Mouse (Mus musculus) lung, adult 2 months (tissue): ENCODE measurements at regions not wholly inside any gene's neighbourhood (a gene's known extent, or its start where the extent isn't known, plus 50 kb on each side); places are given as distances from the start of the nearest gene placed in this dataset.

ENCODE experiments used
- DNase-seq: peaks from one replicate; pipeline ENCODE4 v3.0.0; 2022
- H3K4me1 ChIP-seq: fragments of 200-500 bp; 2 replicates; pipeline ENCODE4 v1.6.1; 2011; ENCODE audit warnings: low read length; ENCODE audit not compliant: control insufficient read depth, insufficient read depth
- H3K4me3 ChIP-seq: fragments of 200-500 bp; replicated peaks from 2 replicates; pipeline ENCODE3; 2011; ENCODE audit warnings: low read depth, mild to moderate bottlenecking, control low read depth, low read length; ENCODE audit errors: extremely low read depth
- CTCF ChIP-seq: fragments of 200-500 bp; IDR thresholded peaks from 2 replicates; pipeline ENCODE4 v1.5.1; 2011; ENCODE audit warnings: mild to moderate bottlenecking, low read length, control low read depth; ENCODE audit not compliant: insufficient read depth
- POLR2A ChIP-seq: fragments of 200-500 bp; IDR thresholded peaks from 2 replicates; pipeline ENCODE4 v1.6.1; 2011; ENCODE audit warnings: low read depth, mild to moderate bottlenecking, control low read depth, low read length, borderline replicate concordance; ENCODE audit errors: extremely low read depth
- WGBS: fragments of 180-500 bp; shearing (Covaris S2); methylation state at CpG from one replicate; pipeline ENCODE4 v1.1.7; 2018; 5-methylcytosine and 5-hydroxymethylcytosine counted together

GRCm38 (mm10) chr9:67118880-67119644 lies 69.9 kb upstream of the Tpm1 start:
- WGBS, result 79% methylated on average over 6 of the region's 6 CpGs
- Histone ChIP-seq H3K4me1 (no peaks in the 10 kb centered on the region), H3K4me3 (no peak overlapping the region)
- TF ChIP-seq CTCF (no peak), POLR2A (no peak)
- DNase-seq, result no peak

DNA sequence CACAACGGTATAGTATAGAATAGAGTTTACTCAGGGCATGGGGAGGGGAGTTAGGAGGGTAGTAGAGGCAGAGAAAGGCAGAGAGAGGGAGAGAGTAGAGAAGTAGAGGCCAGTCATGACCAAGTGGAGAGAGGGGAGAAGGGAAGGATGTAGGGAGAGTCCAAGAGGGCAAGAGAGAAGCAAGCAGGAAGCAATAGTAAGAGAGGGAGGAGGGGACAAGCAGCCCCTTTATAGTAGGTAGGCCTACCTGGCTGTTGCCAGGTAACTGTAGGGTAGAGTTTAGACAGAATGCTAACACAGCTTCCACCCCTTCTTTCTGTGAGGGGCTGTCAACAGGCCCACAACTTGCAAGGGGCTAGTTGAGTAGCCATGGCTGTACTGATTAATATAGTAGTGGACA lies 69.2 kb upstream of the Tpm1 start:
- DNase-seq, result no peak
- no peak for TF ChIP-seq CTCF
- no peak for TF ChIP-seq POLR2A
- WGBS, result 94% methylated on average over 1 of the region's 1 CpGs
- Histone ChIP-seq H3K4me1 (no peaks in the 10 kb centered on the region), H3K4me3 (no peak overlapping the region)

GRCm38 (mm10) chr9:67117639-67118038 lies 68.4 kb upstream of the Tpm1 start:
- H3K4me1 ChIP-seq, result no peaks in the 10 kb centered on the region
- TF ChIP-seq CTCF (no peak), POLR2A (no peak)
- WGBS, result 64% methylated on average over 5 of the region's 5 CpGs
- H3K4me3 ChIP-seq, result no peak overlapping the region
- DNase-seq, result no peak

DNA sequence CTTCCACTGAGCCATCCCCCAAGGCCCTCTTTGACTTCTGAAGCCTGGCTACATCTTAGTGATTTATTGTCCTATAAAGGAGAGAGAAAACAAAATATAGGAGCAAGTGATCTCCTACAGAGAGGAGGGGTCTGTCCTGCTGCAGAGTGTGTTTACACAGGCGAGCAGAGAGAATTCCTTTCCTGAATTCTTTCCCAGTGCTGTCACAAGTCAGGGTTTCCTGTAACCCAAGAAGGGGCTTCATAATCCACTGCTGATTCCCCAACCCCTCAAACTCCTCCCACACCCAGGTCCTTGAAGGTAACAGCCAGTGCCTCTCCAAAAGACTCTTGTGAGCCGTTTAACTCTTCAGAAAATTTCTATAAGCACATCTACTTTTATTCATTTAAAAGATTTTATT lies 66.8 kb upstream of the Tpm1 start:
- 27% methylated on average over 2 of the region's 2 CpGs for WGBS

DNA sequence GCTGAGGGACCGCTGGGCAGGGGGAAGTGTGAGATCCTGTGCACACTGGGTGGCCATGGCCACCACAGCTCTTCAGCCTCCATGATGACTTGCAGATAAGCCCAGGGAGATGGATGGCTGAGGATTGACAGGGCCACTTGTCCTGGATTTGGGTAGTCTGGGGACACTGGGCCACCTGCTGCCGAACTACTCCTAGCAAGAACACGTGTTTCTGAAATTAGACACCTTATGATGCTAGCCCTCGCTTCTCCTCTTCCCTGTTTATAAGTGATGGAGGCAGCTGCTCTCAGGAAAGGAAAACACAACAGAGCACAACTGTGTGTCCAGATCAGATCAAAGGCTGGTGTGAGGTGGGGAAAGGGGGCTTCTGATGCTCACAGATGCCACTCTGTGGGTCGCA lies 64.9 kb upstream of the Tpm1 start:
- DNase-seq, result no peak
- 80% methylated on average over 5 of the region's 5 CpGs for WGBS
- TF ChIP-seq CTCF (no peak), POLR2A (no peak)
- H3K4me1 ChIP-seq, result no peaks in the 10 kb centered on the region
- no peak overlapping the region for H3K4me3 ChIP-seq

More for the DNA sequence above, 66.8 kb upstream of the Tpm1 start:
- no peak for DNase-seq
- TF ChIP-seq POLR2A (no peak), CTCF (no peak)
- Histone ChIP-seq H3K4me1 (no peaks in the 10 kb centered on the region), H3K4me3 (no peak overlapping the region)

DNA sequence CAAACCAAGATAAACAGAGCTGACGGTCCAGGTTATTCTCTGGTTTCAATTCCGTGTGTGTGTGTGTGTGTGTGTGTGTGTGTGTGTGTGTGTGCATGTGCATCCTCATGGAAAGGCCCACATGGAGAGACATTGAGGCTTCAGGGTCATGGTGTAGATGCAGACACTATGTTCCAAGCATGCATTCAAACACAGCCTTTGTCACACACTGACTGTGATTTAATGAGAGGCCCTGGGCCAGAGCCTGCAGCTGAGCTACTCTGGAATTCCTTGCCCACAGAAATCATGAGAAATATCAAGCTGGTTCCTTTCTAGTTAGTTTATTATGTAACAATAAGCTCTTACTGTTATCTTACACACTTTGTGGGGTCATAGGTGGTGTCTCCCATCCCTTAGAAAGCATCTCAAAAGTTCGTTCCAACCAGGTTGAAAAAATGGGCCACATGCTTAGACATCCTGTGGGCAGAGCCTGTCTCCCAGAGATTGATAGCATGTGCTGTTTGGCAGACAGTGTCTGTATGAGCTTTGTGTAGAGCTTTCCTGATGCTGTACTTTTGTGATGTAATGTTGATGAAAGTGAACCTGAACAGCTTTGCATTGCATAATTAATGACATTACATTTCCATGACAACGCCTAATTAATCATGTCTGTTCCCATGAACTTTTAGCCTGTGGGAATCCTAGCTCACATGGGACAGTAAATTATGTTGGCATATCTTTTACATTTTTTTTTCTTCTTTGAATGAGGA lies 62.8 kb upstream of the Tpm1 start:
- DNase-seq, result no peak
- 79% methylated on average over 4 of the region's 4 CpGs for WGBS
- Histone ChIP-seq H3K4me3 (no peak overlapping the region), H3K4me1 (no peaks in the 10 kb centered on the region)
- TF ChIP-seq CTCF, result no peak
- no peak for TF ChIP-seq POLR2A

DNA sequence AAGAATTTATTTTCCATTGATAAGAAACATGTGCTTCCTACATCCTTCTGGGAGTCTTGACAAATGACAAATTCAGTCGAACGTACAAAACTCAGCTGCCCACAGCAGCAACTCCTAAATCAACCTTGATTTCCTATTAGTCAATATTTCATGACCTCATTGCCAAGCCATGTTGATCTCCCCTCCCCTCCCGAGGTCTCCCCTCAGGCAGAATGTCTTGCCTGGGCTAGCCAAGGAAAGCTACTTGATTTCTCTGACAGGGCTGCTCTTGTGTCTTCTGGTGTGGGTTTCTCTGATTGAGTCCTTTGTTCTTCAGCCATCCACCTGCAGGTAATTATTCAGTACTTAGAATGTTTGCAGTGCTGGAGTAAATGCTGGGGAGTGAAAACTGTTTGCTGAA lies 58.7 kb upstream of the Tpm1 start:
- TF ChIP-seq CTCF, result no peak
- no peak for TF ChIP-seq POLR2A
- no peak overlapping the region for H3K4me3 ChIP-seq
- DNase-seq, result no peak
- WGBS, result 26% methylated on average over 3 of the region's 3 CpGs
- no peaks in the 10 kb centered on the region for H3K4me1 ChIP-seq

DNA sequence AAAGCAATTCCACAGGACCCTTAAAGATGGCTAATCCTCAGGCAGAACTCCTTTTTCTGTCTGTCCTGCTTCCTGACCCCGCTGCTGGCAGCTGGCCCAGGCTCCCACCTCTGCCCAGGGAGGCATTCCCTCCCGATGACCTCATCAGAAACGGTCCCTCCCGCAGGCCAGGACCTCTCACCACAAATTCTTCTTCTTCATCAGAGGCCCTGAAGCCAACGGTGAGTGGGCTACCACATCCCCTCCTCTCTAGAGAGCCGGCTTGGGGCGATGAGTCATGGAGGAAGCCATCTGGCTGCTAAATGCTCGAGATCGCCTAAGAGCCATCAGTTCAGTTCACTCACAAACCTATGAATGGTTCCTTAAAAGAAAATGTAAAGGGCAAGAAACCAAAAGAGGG lies 56.7 kb upstream of the Tpm1 start:
- no peak for DNase-seq
- no peak overlapping the region for H3K4me3 ChIP-seq
- TF ChIP-seq POLR2A (no peak), CTCF (no peak)
- WGBS, result 14% methylated on average over 9 of the region's 9 CpGs
- H3K4me1 ChIP-seq, result no peaks in the 10 kb centered on the region

GRCm38 (mm10) chr9:67105216-67105615 lies 56.0 kb upstream of the Tpm1 start:
- no peak for TF ChIP-seq CTCF
- TF ChIP-seq POLR2A, result no peak
- WGBS, result 82% methylated on average over 2 of the region's 2 CpGs
- no peaks in the 10 kb centered on the region for H3K4me1 ChIP-seq
- no peak for DNase-seq
- H3K4me3 ChIP-seq, result no peak overlapping the region

DNA sequence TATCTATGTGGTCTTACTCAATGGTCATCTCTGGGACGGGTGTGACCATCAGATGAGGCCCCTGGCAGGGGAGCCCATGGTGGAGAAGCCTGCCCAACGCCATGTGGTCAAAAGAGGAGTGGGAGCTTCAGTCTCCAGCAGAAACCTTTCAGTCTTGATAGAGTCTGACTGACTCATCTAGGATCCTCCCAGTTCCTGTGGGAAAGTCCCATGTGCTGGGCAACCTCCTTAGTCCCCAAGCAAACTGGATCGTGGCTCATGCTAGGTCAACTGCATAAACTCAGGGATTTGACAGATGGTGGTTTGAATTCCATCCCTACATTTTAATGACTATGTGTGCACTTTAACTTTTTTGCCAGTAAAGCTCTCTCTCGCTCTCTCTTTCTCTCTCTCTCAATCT lies 55.4 kb upstream of the Tpm1 start:
- WGBS, result 67% methylated on average over 4 of the region's 4 CpGs
- Histone ChIP-seq H3K4me1 (no peaks in the 10 kb centered on the region), H3K4me3 (no peak overlapping the region)
- no peak for DNase-seq
- no peak for TF ChIP-seq CTCF
- no peak for TF ChIP-seq POLR2A
